Mouse (Mus musculus): ENCODE results near the gene Prlr. TPM values are rescaled to one million over a fixed set of nuclear protein-coding genes. Genes with fewer than 3 reads are reported as not detected.

Gene Prlr
- polyA plus RNA-seq, 1 experiment: 1.4 TPM

GRCm38 (mm10) chr15:10262219-10262618 lies 85.2 kb downstream of the Prlr start:
- H3K4me1 ChIP-seq (ENCODE audit: control insufficient read depth, insufficient read depth, low read length): no peaks in the 10 kb centered on the region
- DNase-seq: no peak
- no peak overlapping the region for H3K4me3 ChIP-seq (replicated peaks; ENCODE audit: insufficient read depth, low read depth, low read length)
- H3K27ac ChIP-seq (ENCODE audit: insufficient read depth, low read length): no peak overlapping the region
- H3K27me3 ChIP-seq (ENCODE audit: control insufficient read depth, insufficient read depth, low read length): no peaks in the 10 kb centered on the region
- WGBS: 100% methylated on average over 2 of the region's 2 CpGs
- no peak for TF ChIP-seq POLR2A (IDR thresholded peaks at IDR 0.05; ENCODE audit: borderline replicate concordance, insufficient read depth, low read length)
- no peak for TF ChIP-seq CTCF (IDR thresholded peaks at IDR 0.05; ENCODE audit: borderline replicate concordance, insufficient read depth, low read depth, low read length)

- DNase-seq: no peak
- no peaks in the 10 kb centered on the region for H3K27me3 ChIP-seq (ENCODE audit: control insufficient read depth, insufficient read depth, low read length)
- TF ChIP-seq CTCF (IDR thresholded peaks at IDR 0.05; ENCODE audit: borderline replicate concordance, insufficient read depth, low read depth, low read length) (no peak), POLR2A (IDR thresholded peaks at IDR 0.05; ENCODE audit: borderline replicate concordance, insufficient read depth, low read length) (no peak)
- no peaks in the 10 kb centered on the region for H3K4me1 ChIP-seq (ENCODE audit: control insufficient read depth, insufficient read depth, low read length)
- no peak overlapping the region for H3K27ac ChIP-seq (ENCODE audit: insufficient read depth, low read length)
- 91% methylated on average over 1 of the region's 1 CpGs for WGBS
- H3K4me3 ChIP-seq (replicated peaks; ENCODE audit: insufficient read depth, low read depth, low read length): no peak overlapping the region
Observed at GRCm38 (mm10) chr15:10262641-10263040, 85.6 kb downstream of the Prlr start.

GRCm38 (mm10) chr15:10263420-10263819 lies 86.4 kb downstream of the Prlr start:
- TF ChIP-seq CTCF (IDR thresholded peaks at IDR 0.05; ENCODE audit: borderline replicate concordance, insufficient read depth, low read depth, low read length): no peak
- no peak for TF ChIP-seq POLR2A (IDR thresholded peaks at IDR 0.05; ENCODE audit: borderline replicate concordance, insufficient read depth, low read length)
- WGBS: 31% methylated on average over 3 of the region's 3 CpGs

GRCm38 (mm10) chr15:10264885-10265284 lies 87.8 kb downstream of the Prlr start:
- Histone ChIP-seq H3K27ac (ENCODE audit: insufficient read depth, low read length) (no peak overlapping the region), H3K4me3 (replicated peaks; ENCODE audit: insufficient read depth, low read depth, low read length) (no peak overlapping the region), H3K27me3 (ENCODE audit: control insufficient read depth, insufficient read depth, low read length) (no peaks in the 10 kb centered on the region), H3K4me1 (ENCODE audit: control insufficient read depth, insufficient read depth, low read length) (no peaks in the 10 kb centered on the region)
- 83% methylated on average over 5 of the region's 5 CpGs for WGBS
- no peak for DNase-seq
- TF ChIP-seq POLR2A (IDR thresholded peaks at IDR 0.05; ENCODE audit: borderline replicate concordance, insufficient read depth, low read length): no peak
- TF ChIP-seq CTCF (IDR thresholded peaks at IDR 0.05; ENCODE audit: borderline replicate concordance, insufficient read depth, low read depth, low read length): no peak

More at GRCm38 (mm10) chr15:10263420-10263819, 86.4 kb downstream of the Prlr start:
- Histone ChIP-seq H3K27ac (ENCODE audit: insufficient read depth, low read length) (no peak overlapping the region), H3K4me1 (ENCODE audit: control insufficient read depth, insufficient read depth, low read length) (no peaks in the 10 kb centered on the region), H3K27me3 (ENCODE audit: control insufficient read depth, insufficient read depth, low read length) (no peaks in the 10 kb centered on the region), H3K4me3 (replicated peaks; ENCODE audit: insufficient read depth, low read depth, low read length) (no peak overlapping the region)
- no peak for DNase-seq

GRCm38 (mm10) chr15:10267251-10267650 lies 90.2 kb downstream of the Prlr start:
- DNase-seq: no peak
- TF ChIP-seq CTCF (IDR thresholded peaks at IDR 0.05; ENCODE audit: borderline replicate concordance, insufficient read depth, low read depth, low read length) (no peak), POLR2A (IDR thresholded peaks at IDR 0.05; ENCODE audit: borderline replicate concordance, insufficient read depth, low read length) (no peak)
- WGBS: 50% methylated on average over 3 of the region's 3 CpGs
- Histone ChIP-seq H3K27me3 (ENCODE audit: control insufficient read depth, insufficient read depth, low read length) (no peaks in the 10 kb centered on the region), H3K27ac (ENCODE audit: insufficient read depth, low read length) (no peak overlapping the region), H3K4me1 (ENCODE audit: control insufficient read depth, insufficient read depth, low read length) (no peaks in the 10 kb centered on the region), H3K4me3 (replicated peaks; ENCODE audit: insufficient read depth, low read depth, low read length) (no peak overlapping the region)

GRCm38 (mm10) chr15:10276386-10276785 lies 99.3 kb downstream of the Prlr start:
- TF ChIP-seq CTCF (IDR thresholded peaks at IDR 0.05; ENCODE audit: borderline replicate concordance, insufficient read depth, low read depth, low read length): no peak
- TF ChIP-seq POLR2A (IDR thresholded peaks at IDR 0.05; ENCODE audit: borderline replicate concordance, insufficient read depth, low read length): no peak
- no peak overlapping the region for H3K4me3 ChIP-seq (replicated peaks; ENCODE audit: insufficient read depth, low read depth, low read length)
- H3K27me3 ChIP-seq (ENCODE audit: control insufficient read depth, insufficient read depth, low read length): no peaks in the 10 kb centered on the region
- no peak overlapping the region for H3K27ac ChIP-seq (ENCODE audit: insufficient read depth, low read length)
- no peak for DNase-seq
- no peaks in the 10 kb centered on the region for H3K4me1 ChIP-seq (ENCODE audit: control insufficient read depth, insufficient read depth, low read length)

- WGBS: 58% methylated on average over 4 of the region's 4 CpGs
- DNase-seq: no peak
- TF ChIP-seq POLR2A (IDR thresholded peaks at IDR 0.05; ENCODE audit: borderline replicate concordance, insufficient read depth, low read length) (no peak), CTCF (IDR thresholded peaks at IDR 0.05; ENCODE audit: borderline replicate concordance, insufficient read depth, low read depth, low read length) (no peak)
Observed at GRCm38 (mm10) chr15:10277461-10277860, 100.4 kb downstream of the Prlr start.

GRCm38 (mm10) chr15:10281546-10281945 lies 104.5 kb downstream of the Prlr start:
- no peak overlapping the region for H3K27ac ChIP-seq (ENCODE audit: insufficient read depth, low read length)
- no peaks in the 10 kb centered on the region for H3K4me1 ChIP-seq (ENCODE audit: control insufficient read depth, insufficient read depth, low read length)
- no peaks in the 10 kb centered on the region for H3K27me3 ChIP-seq (ENCODE audit: control insufficient read depth, insufficient read depth, low read length)
- H3K4me3 ChIP-seq (replicated peaks; ENCODE audit: insufficient read depth, low read depth, low read length): no peak overlapping the region
- DNase-seq: no peak
- TF ChIP-seq CTCF (IDR thresholded peaks at IDR 0.05; ENCODE audit: borderline replicate concordance, insufficient read depth, low read depth, low read length): no peak
- no peak for TF ChIP-seq POLR2A (IDR thresholded peaks at IDR 0.05; ENCODE audit: borderline replicate concordance, insufficient read depth, low read length)
- WGBS: 56% methylated on average over 5 of the region's 5 CpGs

More at GRCm38 (mm10) chr15:10277461-10277860, 100.4 kb downstream of the Prlr start:
- H3K4me1 ChIP-seq (ENCODE audit: control insufficient read depth, insufficient read depth, low read length): no peaks in the 10 kb centered on the region
- H3K4me3 ChIP-seq (replicated peaks; ENCODE audit: insufficient read depth, low read depth, low read length): no peak overlapping the region
- no peaks in the 10 kb centered on the region for H3K27me3 ChIP-seq (ENCODE audit: control insufficient read depth, insufficient read depth, low read length)
- H3K27ac ChIP-seq (ENCODE audit: insufficient read depth, low read length): no peak overlapping the region

Data from cerebellum, adult 2 months (tissue).